Mouse (Mus musculus): ENCODE measurements around the gene Zfp385b. TPM values are rescaled to one million over a fixed set of nuclear protein-coding genes. Genes with fewer than 3 reads are reported as not detected.

The Zfp385b gene
- polyA plus RNA-seq, 1 experiment, result 39.1 TPM

DNA sequence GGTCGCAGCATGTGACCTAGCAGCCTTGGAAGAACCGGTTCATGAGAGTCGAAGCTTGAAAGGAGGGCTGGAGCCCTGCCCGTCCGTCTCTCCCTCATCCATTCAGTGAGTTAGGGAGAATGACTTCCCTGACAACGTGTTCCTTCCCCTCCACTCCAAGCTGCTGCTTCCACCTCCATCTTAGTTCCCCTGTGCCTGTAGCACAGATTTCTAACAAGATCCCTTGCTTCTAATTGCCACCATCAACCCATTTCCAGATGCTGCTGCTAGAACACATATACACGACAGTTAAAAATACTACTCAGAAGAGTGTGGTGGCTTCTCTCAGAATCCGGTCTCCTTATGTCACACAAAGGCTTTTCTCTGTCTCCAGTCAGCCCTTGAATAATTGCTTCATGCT lies 266.8 kb downstream of the Zfp385b start:
- peaks cover 3% of the 10 kb centered on the region; the same call in 1 of the 2 replicates for H3K4me1 ChIP-seq (ENCODE audit: control insufficient read depth, insufficient read depth, low read length)
- no peak overlapping the region for H3K4me3 ChIP-seq (ENCODE audit: insufficient read depth, low read length)
- 0 out of 2 replicates have a peak overlapping the region, but pooled peaks have one; percentile 52 for H3K27ac ChIP-seq (ENCODE audit: insufficient read depth, low read length)
- TF ChIP-seq POLR2A (IDR thresholded peaks at IDR 0.05; ENCODE audit: extremely low read depth, insufficient read depth, low read length) (no peak), CTCF (IDR thresholded peaks at IDR 0.05; ENCODE audit: extremely low read depth, insufficient read depth, low read length) (no peak)

GRCm38 (mm10) chr2:77543388-77543787 lies 276.1 kb downstream of the Zfp385b start:
- Histone ChIP-seq H3K4me3 (ENCODE audit: insufficient read depth, low read length) (no peak overlapping the region), H3K4me1 (ENCODE audit: control insufficient read depth, insufficient read depth, low read length) (no peaks in the 10 kb centered on the region), H3K27ac (ENCODE audit: insufficient read depth, low read length) (no peak overlapping the region)
- TF ChIP-seq CTCF (IDR thresholded peaks at IDR 0.05; ENCODE audit: extremely low read depth, insufficient read depth, low read length) (no peak), POLR2A (IDR thresholded peaks at IDR 0.05; ENCODE audit: extremely low read depth, insufficient read depth, low read length) (no peak)

DNA sequence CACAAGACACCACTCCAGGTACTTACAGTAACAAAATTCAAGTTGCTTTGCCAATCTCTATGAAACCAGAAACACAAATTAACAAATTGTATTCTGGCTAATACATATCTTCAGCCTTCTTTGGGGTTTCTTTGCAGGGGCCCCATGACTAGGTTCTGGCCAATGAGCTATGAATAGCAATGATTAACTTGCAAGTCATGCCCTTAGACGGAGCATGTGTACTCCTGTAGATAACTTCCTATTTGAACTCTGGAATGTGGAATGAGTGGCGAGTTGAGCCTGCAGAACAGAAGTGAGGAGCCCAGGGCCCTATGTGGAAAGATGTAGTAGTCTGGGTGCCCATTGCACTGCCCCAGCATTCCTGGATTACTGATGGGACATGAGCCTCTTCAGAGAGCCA lies 276.8 kb downstream of the Zfp385b start:
- no peak overlapping the region for H3K27ac ChIP-seq (ENCODE audit: insufficient read depth, low read length)
- TF ChIP-seq CTCF (IDR thresholded peaks at IDR 0.05; ENCODE audit: extremely low read depth, insufficient read depth, low read length) (no peak), POLR2A (IDR thresholded peaks at IDR 0.05; ENCODE audit: extremely low read depth, insufficient read depth, low read length) (no peak)
- no peak overlapping the region for H3K4me3 ChIP-seq (ENCODE audit: insufficient read depth, low read length)
- H3K4me1 ChIP-seq (ENCODE audit: control insufficient read depth, insufficient read depth, low read length), result no peaks in the 10 kb centered on the region

GRCm38 (mm10) chr2:77541681-77542080 lies 277.8 kb downstream of the Zfp385b start:
- no peaks in the 10 kb centered on the region for H3K4me1 ChIP-seq (ENCODE audit: control insufficient read depth, insufficient read depth, low read length)
- no peak overlapping the region for H3K4me3 ChIP-seq (ENCODE audit: insufficient read depth, low read length)
- no peak for TF ChIP-seq CTCF (IDR thresholded peaks at IDR 0.05; ENCODE audit: extremely low read depth, insufficient read depth, low read length)
- TF ChIP-seq POLR2A (IDR thresholded peaks at IDR 0.05; ENCODE audit: extremely low read depth, insufficient read depth, low read length), result no peak
- H3K27ac ChIP-seq (ENCODE audit: insufficient read depth, low read length), result no peak overlapping the region

GRCm38 (mm10) chr2:77540860-77541259 lies 278.6 kb downstream of the Zfp385b start:
- Histone ChIP-seq H3K4me1 (ENCODE audit: control insufficient read depth, insufficient read depth, low read length) (no peaks in the 10 kb centered on the region), H3K27ac (ENCODE audit: insufficient read depth, low read length) (no peak overlapping the region), H3K4me3 (ENCODE audit: insufficient read depth, low read length) (no peak overlapping the region)
- TF ChIP-seq POLR2A (IDR thresholded peaks at IDR 0.05; ENCODE audit: extremely low read depth, insufficient read depth, low read length) (no peak), CTCF (IDR thresholded peaks at IDR 0.05; ENCODE audit: extremely low read depth, insufficient read depth, low read length) (no peak)

GRCm38 (mm10) chr2:77536556-77536955 lies 282.9 kb downstream of the Zfp385b start:
- Histone ChIP-seq H3K4me1 (ENCODE audit: control insufficient read depth, insufficient read depth, low read length) (no peaks in the 10 kb centered on the region), H3K27ac (ENCODE audit: insufficient read depth, low read length) (no peak overlapping the region), H3K4me3 (ENCODE audit: insufficient read depth, low read length) (no peak overlapping the region)
- TF ChIP-seq POLR2A (IDR thresholded peaks at IDR 0.05; ENCODE audit: extremely low read depth, insufficient read depth, low read length) (no peak), CTCF (IDR thresholded peaks at IDR 0.05; ENCODE audit: extremely low read depth, insufficient read depth, low read length) (no peak)

DNA sequence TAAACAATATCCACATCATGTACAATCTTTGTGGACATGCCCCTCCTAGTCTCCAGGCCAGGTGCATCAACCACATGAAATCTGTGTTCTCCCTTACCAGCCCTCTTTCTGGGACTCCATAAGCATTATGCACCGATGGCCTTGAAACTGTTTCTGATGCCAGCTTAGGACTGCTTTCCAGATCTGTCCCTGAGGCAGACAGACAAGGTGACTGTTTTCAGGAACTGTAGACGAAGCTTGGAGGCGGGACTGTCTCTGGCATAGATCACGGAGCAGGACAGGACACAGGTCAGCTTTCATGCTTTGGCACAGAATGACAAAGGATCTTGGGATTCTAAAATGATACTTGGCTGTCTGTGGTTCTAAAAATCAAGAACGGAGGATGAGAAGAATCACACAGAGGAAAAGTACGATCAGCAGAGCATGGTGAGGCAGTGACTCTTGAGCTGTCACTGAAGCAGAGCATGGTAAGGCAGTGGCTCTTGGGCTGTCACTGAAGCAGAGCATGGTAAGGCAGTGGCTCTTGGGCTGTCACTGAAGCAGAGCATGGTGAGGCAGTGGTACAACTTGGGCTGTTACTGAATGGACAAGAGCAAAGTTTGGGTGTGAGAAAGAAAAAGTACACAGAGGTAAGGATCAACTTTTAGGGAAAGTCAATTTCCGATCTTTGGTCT lies 291.2 kb downstream of the Zfp385b start:
- H3K4me1 ChIP-seq (ENCODE audit: control insufficient read depth, insufficient read depth, low read length), result no peaks in the 10 kb centered on the region
- H3K4me3 ChIP-seq (ENCODE audit: insufficient read depth, low read length), result no peak overlapping the region
- no peak overlapping the region for H3K27ac ChIP-seq (ENCODE audit: insufficient read depth, low read length)
- TF ChIP-seq POLR2A (IDR thresholded peaks at IDR 0.05; ENCODE audit: extremely low read depth, insufficient read depth, low read length) (no peak), CTCF (IDR thresholded peaks at IDR 0.05; ENCODE audit: extremely low read depth, insufficient read depth, low read length) (no peak)

DNA sequence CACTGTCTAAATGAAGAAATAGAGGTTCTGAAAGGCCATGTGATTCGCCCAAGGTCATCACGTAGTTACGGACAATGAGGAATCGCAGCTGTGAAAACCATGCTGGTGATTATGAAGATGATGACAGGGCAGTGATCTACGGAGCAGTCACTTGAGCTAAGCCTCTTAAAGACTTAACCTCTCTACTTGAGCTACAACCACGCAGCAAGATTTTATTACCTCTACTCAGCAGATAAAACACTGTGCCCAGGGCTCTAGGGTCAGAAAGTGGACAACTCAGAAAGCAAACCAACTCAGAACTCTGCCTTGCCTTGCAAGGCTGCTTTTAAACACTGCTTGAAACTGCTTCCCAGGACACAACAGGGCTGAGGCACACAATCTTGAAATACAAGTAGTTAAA lies 291.8 kb downstream of the Zfp385b start:
- H3K4me3 ChIP-seq (ENCODE audit: insufficient read depth, low read length), result no peak overlapping the region
- no peak for TF ChIP-seq POLR2A (IDR thresholded peaks at IDR 0.05; ENCODE audit: extremely low read depth, insufficient read depth, low read length)
- no peak for TF ChIP-seq CTCF (IDR thresholded peaks at IDR 0.05; ENCODE audit: extremely low read depth, insufficient read depth, low read length)
- H3K4me1 ChIP-seq (ENCODE audit: control insufficient read depth, insufficient read depth, low read length), result no peaks in the 10 kb centered on the region
- H3K27ac ChIP-seq (ENCODE audit: insufficient read depth, low read length), result no peak overlapping the region

GRCm38 (mm10) chr2:77526803-77527202 lies 292.6 kb downstream of the Zfp385b start:
- TF ChIP-seq POLR2A (IDR thresholded peaks at IDR 0.05; ENCODE audit: extremely low read depth, insufficient read depth, low read length) (no peak), CTCF (IDR thresholded peaks at IDR 0.05; ENCODE audit: extremely low read depth, insufficient read depth, low read length) (no peak)
- H3K4me1 ChIP-seq (ENCODE audit: control insufficient read depth, insufficient read depth, low read length), result no peaks in the 10 kb centered on the region
- no peak overlapping the region for H3K27ac ChIP-seq (ENCODE audit: insufficient read depth, low read length)
- H3K4me3 ChIP-seq (ENCODE audit: insufficient read depth, low read length), result no peak overlapping the region

- no peak for TF ChIP-seq POLR2A (IDR thresholded peaks at IDR 0.05; ENCODE audit: extremely low read depth, insufficient read depth, low read length)
- TF ChIP-seq CTCF (IDR thresholded peaks at IDR 0.05; ENCODE audit: extremely low read depth, insufficient read depth, low read length), result no peak
- Histone ChIP-seq H3K4me3 (ENCODE audit: insufficient read depth, low read length) (no peak overlapping the region), H3K27ac (ENCODE audit: insufficient read depth, low read length) (no peak overlapping the region), H3K4me1 (ENCODE audit: control insufficient read depth, insufficient read depth, low read length) (no peaks in the 10 kb centered on the region)
These were observed 293.1 kb downstream of the Zfp385b start for GRCm38 (mm10) chr2:77526301-77526700.

Data from cortical plate, adult 2 months (tissue).